Mouse (Mus musculus) adrenal gland, adult (tissue): ENCODE data around the gene Pdzrn4.

Source experiments
- DNase-seq, 2 experiments: peaks; one replicate each; pipeline ENCODE4 v3.0.0; 2022 to 2023; ENCODE audit warnings: low spot score in 1 of 2; ENCODE audit not compliant: inconsistent age in 2 of 2

Pdzrn4 gene

DNA sequence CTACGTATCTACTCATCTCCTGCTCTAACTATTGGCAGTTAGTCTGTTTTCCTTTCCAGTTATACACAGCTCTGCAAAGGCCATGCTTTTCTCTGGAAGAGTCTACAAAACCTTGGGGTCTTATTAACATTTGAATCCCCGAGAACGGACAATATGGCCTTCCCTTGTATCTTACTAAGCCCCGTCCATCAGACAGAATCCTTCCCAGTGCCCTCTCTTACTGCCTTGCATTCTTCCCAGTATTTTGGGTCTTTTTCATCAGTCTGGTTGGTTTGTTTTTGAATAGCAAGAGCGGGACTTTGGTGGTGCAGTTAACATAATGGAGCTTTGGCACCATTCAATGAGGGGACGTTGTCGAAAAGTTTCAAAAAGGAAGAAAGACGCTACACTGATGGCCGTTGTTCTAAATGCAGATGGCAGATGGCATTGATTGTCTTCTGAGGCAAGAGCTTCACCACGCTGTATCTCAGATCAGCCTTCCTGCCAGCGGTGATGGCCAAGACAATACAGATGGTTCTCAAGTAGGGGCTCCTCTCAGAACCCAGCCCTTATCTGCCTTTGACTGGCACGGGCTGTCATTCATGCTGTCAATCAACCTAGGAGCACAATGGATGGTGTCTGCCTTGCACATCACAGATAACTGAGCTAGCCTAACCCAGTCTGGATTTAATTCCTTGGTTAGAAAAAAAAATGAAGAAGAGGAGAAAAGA lies 98.9 kb downstream of the Pdzrn4 start:
- no peak for DNase-seq

DNA sequence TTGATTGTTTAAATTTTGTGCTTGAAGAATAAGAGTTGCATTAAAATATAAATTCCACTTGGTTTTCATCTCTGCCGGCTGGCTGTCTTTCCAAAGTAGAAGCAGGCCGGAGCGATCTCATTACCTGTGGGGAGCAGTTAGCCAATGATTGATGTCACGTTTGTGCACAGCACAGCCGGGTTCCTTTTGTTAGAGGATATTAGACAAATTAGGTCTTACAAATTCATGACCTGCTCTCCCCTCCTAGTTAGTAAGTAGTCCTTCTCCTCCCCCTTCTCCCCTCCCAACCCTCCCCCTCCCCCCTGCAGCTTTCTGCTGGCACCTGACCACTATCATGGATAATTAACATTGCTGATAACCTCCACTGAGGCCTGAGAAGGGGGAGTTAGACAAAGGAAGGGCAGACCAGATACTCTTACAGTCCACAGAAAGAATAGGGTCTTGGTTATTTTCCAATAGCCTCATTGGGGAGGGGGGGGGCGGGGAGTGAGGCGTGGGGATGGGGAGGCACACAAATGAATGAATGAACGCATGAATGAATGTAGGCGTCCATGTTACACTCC lies 103.7 kb downstream of the Pdzrn4 start:
- no peak for DNase-seq

DNA sequence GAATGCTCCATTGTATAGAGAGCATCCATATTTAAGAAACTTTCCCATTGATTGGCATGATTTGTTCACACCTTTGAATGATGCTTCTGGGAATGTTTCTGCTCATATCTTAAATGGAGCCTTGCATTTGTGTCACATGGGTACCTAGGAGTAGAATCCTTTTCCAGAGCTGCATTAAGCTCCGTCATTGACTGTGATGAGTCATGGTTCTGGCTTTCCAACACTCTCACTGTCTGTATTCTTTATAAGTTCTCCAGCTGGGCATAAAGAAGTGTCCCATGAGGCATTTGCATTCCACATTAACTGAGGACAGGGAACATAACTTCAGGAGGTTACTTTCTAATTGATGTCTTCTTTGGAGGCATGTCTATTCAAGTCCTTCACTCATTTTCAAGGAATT lies 106.1 kb downstream of the Pdzrn4 start:
- no peak for DNase-seq

DNA sequence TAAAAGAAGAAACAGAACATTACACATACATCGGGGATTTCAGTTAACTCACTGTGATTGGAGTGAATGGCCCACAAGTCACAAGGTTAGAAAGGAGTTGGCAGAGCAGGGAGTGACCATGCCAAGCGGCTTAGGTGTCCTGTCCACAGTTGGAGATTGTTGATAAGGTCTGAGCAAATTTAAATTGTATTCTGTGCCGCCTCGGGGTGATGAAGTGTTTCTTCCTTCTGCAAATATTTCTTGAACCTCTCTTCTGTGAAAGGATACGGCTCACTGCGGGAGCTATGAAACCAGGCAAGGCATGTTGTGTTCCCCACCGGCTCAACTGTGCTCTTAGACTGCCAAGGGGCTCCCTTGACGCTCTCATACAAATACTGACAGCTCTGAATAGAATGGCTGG lies 112.7 kb downstream of the Pdzrn4 start:
- no peak for DNase-seq

DNA sequence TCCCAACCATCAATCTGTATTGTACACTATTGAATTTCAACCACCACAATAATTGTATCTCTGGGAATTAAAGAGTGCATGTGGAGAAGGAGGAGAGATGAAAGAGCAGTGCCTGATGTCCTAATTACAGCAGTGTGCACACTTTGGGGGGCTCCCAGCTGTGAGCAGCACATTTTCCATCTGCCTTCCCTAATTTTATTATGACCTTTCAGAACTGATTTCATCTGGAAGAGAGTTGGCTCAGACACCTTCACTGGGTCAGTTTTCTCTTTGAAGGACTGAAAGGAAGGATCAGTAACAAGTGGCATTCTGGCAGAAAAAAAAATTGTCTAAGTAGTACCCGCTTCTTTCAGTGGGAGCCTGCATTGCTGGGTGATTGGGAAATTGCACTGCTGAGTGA lies 119.0 kb downstream of the Pdzrn4 start:
- DNase-seq = no peak

DNA sequence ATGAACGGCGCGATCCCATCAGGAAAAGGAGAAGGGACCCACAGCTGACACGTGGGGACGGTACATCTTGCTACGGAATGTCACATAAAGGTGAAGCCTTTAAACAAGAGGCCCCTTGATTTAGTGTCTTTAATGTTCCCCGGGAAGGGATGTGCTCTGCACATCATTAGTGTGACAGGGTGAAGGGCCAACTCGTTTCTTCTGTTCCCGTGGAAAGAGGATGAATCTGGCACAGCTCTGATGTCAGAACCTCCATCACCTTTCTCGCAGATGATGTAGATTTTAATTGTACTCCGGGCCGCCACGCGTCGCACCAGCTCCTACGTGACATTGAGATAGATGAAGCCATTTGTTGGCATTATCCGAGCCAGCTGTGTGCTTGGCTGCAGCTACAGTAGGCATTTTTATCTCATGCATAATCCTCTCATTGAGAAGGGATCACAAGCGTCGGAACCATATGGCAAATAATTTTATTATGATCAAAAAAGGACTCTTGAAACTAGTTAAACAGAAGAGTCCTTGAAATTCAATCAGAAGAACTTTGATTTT lies 124.1 kb downstream of the Pdzrn4 start:
- DNase-seq = no peak

DNA sequence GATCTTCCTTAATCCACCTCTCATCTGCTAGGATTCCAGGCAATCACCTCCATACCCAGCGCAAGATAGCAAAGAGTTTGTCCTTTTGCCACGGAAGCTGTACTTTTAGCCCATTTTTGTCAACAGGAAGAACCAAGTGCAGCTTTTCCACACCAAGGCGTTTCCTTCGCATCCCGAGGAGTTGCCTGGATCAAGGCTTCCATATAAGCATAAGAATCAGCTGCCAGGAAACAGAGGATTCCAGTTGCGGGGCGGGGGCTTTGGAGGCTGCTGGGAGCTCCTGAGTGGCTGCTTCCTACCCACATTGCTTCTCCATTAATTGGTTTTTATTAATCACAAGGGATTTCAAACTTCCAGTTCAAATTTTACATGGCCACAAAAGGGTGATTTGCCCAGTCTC lies 125.0 kb downstream of the Pdzrn4 start:
- DNase-seq = no peak

DNA sequence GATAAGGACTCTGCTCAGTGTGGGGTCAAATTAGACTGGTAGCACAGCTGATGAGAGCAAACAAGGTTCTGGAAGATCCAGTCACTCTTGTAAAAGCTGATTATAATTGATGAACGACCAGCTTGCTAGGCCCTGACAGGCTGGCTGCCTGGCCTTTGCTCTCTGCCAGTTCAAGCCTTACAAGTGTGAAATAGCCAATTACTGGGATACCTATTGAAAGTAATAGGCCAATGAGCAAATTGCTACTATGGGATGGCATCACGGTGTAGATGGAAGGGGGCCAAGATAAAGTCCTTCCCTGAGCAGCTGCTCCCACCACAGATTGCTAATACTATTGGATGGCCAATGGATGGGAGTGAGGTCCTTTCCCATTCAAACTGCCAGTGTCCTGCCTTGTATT lies 128.2 kb downstream of the Pdzrn4 start:
- DNase-seq = no peak

DNA sequence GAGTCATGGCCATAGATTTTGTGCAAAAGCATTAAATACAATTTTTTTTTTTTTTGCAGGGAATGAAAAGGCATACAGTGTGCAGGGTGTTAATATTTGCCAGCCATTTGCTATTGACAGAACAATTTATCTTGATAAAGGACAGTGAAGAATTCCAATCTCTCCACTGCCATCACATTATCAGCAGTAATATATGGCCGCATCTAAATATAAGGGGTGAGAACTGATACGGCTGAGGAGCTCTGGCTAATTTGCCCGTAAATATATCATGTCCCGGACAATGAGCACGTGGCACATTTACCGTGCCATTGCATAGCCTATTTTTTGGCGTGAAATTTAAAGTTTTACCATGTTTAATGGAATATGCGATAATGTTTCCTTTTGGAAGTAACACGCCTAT lies 128.7 kb downstream of the Pdzrn4 start:
- DNase-seq = no peak

DNA sequence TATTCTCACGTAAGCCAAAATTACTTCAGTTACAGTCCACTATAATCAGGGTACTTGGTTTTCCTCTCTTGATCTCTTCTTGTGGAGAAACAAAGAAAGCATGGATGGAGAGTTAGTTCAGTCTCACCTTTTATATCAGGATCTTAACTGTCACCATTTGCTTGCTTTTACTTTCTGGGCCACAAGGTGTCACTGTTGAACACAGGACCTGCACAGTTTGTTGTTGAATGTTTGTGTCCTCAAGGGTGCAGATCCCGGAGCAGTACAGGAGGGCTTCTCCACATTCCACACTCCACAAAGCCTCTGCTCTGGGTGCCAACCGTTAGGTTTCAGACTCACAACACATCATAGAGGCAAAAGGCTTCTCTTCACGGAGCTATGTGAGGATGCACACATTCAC lies 130.1 kb downstream of the Pdzrn4 start:
- DNase-seq = peak in 1 of 2 experiments; percentile 56

DNA sequence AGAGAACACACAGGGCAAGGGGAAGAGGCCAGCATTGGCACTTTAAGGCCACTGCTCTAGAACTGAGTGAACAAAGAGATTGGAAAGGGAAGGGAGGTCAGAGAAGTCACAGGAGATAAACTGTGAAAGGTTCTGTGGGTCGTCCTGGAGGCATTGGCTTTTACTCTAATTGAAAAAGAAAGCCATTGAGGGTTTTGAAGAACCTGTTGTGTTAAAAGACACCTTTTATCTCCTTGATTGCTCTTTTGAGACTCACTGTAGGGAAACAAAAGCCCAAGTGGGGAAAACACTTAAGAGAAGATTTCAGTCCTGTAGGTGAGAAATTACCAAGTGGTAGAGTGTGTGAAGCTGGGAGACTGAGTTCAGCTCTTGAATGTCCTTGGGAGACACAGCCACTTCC lies 146.6 kb downstream of the Pdzrn4 start:
- DNase-seq = no peak

DNA sequence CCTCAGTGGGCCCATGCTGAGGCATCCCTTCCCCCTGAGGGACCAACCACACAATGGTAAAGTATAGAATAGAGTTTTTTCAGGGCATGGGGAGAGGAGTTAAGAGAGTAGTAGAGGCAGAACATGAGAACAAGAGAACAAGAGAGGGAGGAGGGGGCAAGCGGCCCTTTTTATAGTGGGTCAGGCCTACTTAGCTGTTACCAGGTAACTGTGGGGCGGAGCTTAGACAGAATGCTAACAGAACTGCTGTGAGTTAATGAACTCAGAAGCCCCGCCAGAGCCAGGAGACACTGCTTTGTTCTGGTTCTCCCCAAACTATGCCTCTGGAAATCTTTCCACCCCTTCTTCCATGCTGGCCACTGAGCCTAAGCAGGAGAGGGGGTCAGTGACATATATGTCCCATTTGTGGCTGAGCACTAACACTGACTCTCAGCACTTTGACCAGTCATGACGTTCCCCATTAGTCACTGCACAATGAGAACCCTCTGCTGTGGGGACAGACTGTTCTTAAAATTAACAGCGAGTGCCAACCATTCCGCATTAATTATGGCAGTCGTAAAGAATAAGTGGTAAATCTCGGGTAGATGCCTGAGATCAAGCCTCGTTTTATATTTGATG lies 150.7 kb downstream of the Pdzrn4 start:
- no peak for DNase-seq

DNA sequence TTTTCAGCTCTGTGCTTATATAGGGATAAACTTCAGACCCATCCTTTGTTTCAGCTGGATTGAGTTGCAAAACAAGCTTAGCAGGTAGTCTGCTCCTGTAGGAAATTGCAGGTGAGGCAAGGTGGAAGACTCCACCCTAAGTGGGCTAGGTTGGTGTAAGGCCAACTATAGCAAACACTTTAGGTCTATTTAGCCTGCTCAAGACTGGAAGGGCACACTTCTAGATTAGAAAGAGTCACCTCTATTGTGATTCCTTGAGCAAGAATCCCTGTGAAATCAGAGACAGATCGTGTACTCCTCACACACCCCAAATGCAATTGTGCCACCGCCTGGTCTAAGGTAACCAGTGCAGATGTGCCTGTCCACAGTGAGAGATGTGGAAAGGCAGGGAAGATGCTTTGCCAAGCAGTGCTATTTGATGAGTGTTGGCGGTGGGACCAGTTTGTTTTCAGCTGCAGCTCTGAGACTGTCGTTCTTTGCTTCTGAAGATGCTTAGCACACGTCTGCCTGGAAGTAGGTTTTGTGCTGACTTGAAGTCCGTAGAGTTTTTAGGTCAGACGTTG lies 158.4 kb downstream of the Pdzrn4 start:
- DNase-seq = no peak

DNA sequence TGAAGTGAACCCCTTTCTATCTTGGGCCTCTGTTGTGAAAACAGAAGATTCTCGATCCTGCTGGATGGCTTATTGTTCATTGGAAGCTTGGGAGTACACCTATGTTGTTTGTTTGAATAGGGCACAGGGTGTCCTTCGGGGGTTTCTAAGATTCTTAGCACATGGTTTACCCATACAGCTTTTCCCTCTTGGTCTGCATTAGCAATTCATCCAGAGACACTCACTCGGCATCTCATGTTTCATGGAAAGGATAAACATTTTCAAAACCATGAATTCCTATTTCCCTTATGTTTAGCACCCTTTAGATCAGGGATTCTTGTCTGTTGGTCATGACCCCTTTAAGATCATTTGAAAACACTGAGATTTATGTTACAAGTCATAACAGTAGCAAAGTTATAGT lies 159.0 kb downstream of the Pdzrn4 start:
- no peak for DNase-seq

DNA sequence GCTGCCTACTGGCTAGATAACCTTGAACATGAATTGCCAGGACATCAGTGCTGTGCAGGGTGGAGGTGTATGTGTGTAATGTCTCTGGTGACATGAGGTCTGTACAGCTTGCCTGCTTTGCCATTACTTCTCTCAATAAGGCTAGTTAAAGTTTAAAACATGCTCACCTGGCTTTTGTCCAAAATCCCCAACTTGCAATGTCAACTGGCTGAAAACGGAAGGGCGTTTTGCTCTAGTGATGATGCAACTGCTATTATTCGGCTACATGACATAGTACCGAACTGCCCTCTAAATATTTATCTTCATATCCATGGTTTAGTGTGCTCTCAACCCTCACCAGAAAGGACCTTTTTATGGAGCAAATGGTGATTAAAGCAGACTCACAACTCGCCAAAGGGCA lies 161.9 kb downstream of the Pdzrn4 start:
- DNase-seq = peak in 1 of 2 experiments; percentile 37

DNA sequence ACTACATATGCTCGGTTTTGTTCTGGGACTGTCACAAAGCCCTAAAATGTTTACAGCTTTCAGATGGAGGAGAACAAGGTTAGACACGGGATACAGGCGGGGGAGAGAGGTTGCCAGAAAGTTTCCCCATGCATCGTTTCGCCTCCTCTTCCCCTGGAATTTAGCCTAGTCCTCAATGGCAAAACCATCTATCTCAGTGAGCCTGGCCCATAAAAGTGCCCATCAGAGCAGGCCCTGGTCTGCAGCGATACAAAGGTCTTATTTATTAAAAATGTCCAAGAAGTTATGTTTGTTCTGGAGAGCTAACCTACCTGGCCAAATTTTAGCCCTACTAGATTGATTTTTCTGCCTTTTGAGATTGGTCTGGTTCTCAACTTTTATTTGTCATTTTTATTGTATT lies 165.5 kb downstream of the Pdzrn4 start:
- DNase-seq = no peak

DNA sequence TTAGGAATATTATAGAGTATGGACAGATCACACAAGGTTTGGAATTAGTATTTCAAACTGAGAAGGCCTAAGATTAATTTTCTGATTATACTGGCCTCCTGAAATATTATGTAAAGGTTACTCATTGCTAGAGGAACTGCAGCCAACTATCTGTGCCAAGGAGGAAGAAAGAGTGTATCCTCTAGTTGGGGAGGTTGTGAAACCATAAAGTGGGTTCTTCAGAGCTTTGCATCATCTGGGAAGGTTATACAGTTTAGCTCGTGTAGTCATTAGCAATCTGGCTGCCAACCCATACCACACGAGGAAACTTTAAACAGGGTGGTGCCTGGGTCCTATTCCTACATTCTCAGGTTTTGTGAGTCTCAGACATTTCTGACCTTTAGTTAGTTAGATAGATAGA lies 166.9 kb downstream of the Pdzrn4 start:
- DNase-seq = peak in 1 of 2 experiments; percentile 29

DNA sequence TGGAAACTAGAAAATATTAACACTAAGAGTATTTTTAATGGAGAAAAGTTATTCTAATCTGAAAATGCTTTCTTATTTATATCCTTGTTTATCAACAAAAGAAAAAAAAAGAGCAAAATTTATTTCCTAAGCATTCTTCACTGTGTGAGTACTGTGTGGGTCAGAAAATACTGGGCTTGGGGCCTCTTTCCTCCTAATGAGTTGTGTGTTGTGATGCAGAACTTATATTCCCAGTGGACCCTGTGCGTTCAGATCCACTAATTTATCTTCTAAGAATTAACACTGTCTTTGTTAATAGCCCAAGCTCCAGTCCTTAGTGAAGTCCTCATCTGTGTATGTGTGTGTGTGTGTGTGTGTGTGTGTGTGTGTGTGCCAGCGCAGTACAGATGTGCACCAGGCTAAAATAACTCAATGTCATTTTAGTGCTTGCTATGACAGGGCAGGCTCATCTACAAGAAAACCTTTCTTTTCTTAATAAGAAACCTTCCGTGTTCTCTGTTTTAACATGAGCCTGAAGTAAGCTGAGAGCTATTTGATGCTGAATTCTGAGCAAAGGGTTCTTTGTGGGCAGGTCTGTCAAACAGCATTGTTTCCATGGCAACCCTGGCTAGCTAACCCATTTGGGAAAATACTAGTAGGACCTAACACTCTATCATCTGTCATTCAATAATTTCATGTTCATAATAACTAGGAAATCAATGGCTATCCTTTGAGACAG lies 174.0 kb downstream of the Pdzrn4 start:
- no peak for DNase-seq

DNA sequence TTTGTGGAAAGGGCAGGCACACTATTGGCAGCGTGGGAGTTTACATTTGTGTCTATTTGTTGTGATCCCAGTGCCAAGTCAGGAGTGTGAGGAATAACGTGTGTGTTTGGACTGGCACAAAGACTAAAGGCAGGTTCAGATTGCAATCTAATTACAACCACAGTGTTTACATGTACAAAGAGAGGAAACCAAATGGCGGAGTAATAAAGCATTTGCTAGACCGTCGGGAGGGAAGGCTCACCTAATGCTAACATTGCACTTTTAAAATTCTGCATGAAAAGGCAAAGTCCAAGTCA lies 174.5 kb downstream of the Pdzrn4 start:
- no peak for DNase-seq

DNA sequence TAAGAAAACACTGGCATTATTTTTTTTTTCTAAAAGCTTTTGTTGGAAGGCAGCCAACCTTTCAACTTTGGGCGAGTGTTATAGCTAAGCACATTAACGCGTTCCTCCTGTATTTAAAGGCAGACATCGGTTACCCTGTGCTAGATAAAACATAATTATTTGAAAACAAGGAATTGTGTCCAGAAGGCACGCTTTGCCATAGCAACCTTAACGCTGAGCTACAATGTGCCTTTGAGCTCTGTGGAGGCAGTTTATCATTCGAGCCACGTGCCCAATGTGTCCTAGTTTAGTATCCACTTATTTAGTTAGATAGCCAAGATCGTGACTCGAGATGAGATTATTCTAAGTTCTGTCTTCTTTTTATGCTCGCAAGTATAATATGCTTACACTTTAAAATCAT lies 180.8 kb downstream of the Pdzrn4 start:
- peak in 1 of 2 experiments; percentile 35 for DNase-seq

DNA sequence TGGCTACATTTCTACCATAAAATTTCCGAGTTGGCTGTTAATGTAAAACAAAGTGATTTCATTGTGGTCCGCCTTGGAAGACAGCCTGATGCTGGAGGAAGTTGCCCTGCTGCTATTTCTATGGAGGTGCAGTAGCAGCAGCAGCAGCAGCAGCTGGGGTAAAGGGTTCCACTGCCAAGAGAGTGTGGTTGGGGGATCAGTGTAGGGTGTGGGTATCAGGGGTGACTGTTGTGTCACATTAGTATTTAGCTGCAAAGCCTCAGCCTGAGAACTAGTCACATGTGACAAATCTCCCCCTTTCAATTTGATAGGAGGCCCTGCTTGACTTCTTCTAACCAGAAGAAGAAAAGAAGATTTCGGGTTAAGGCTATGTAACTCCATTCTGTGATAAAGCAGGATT lies 183.5 kb downstream of the Pdzrn4 start:
- no peak for DNase-seq
